Mouse (Mus musculus): Measurements from ENCODE around the gene Dalrd3. TPM values are rescaled to one million over a fixed set of nuclear protein-coding genes. Genes with fewer than 3 reads are reported as not detected.

The Dalrd3 gene
- polyA plus RNA-seq, 1 experiment from 2014 or later, result 127 TPM

- H3K27me3 ChIP-seq (ENCODE audit: insufficient read depth, low read length), result no peaks in the 10 kb centered on the region
- peak within 1 kb of the TSS; percentile 98 for H3K4me2 ChIP-seq
- no peaks in the 10 kb centered on the region for H3K9me3 ChIP-seq (ENCODE audit: low read depth, low read length)
- DNase-seq (peak; percentile 98), ATAC-seq (ENCODE audit: insufficient read depth) (peak; percentile 81)
- H3K4me1 ChIP-seq (ENCODE audit: insufficient read depth), result peaks cover 17% of the 10 kb centered on the region
- TF ChIP-seq CTCF (IDR thresholded peaks at IDR 0.05; ENCODE audit: low read depth), result peak; percentile 97
- peak within 1 kb of the TSS; percentile 70 for H3K4me3 ChIP-seq (ENCODE audit: low read depth, low read length)
- WGBS, result under 1% methylated on average over 70 of the region's 73 CpGs
- H3K9ac ChIP-seq, result peak within 1 kb of the TSS; percentile 75
- H3K36me3 ChIP-seq (ENCODE audit: insufficient read depth), result peaks cover 51% of the 10 kb centered on the region
- H3K27ac ChIP-seq (ENCODE audit: low read depth), result peak within 1 kb of the TSS; percentile 91
These were observed 2.6 kb upstream of the Dalrd3 start, which contains the start of gene Ndufaf3 for GRCm38 (mm10) chr9:108566815-108567776. TSS of gene Ndufaf3 (minus strand) at chr9:108567434.

GRCm38 (mm10) chr9:108567931-108568419, 1.7 kb upstream of the Dalrd3 start:
- ATAC-seq (ENCODE audit: insufficient read depth), result no peak
- TF ChIP-seq CTCF (IDR thresholded peaks at IDR 0.05; ENCODE audit: low read depth), result no peak
- 12% methylated on average over 18 of the region's 18 CpGs for WGBS
- Histone ChIP-seq H3K4me3 (ENCODE audit: low read depth, low read length) (peak overlapping the region; percentile 70), H3K36me3 (ENCODE audit: insufficient read depth) (peaks cover 54% of the 10 kb centered on the region), H3K4me1 (ENCODE audit: insufficient read depth) (peaks cover 17% of the 10 kb centered on the region), H3K27me3 (ENCODE audit: insufficient read depth, low read length) (no peaks in the 10 kb centered on the region), H3K27ac (ENCODE audit: low read depth) (peak overlapping the region; percentile 91), H3K9me3 (ENCODE audit: low read depth, low read length) (no peaks in the 10 kb centered on the region), H3K9ac (peak overlapping the region; percentile 75), H3K4me2 (peak overlapping the region; percentile 98)
- DNase-seq, result no peak

GRCm38 (mm10) chr9:108568511-108568921, 1.2 kb upstream of the Dalrd3 start:
- WGBS, result 76% methylated on average over 17 of the region's 17 CpGs
- H3K9ac ChIP-seq, result peak overlapping the region; percentile 75; the same call in 1 of the 2 replicates
- H3K4me3 ChIP-seq (ENCODE audit: low read depth, low read length), result peak overlapping the region; percentile 70
- no peak for TF ChIP-seq CTCF (IDR thresholded peaks at IDR 0.05; ENCODE audit: low read depth)
- peak overlapping the region; percentile 98 for H3K4me2 ChIP-seq
- ATAC-seq (ENCODE audit: insufficient read depth) (no peak), DNase-seq (no peak)
- H3K9me3 ChIP-seq (ENCODE audit: low read depth, low read length), result no peaks in the 10 kb centered on the region
- no peaks in the 10 kb centered on the region for H3K27me3 ChIP-seq (ENCODE audit: insufficient read depth, low read length)
- H3K36me3 ChIP-seq (ENCODE audit: insufficient read depth), result peaks cover 54% of the 10 kb centered on the region
- H3K4me1 ChIP-seq (ENCODE audit: insufficient read depth), result peaks cover 17% of the 10 kb centered on the region
- H3K27ac ChIP-seq (ENCODE audit: low read depth), result 0 out of 2 replicates have a peak overlapping the region, but pooled peaks have one; percentile 91

- peak overlapping the region; percentile 72 for H3K4me3 ChIP-seq (ENCODE audit: low read depth, low read length)
- peak; percentile 82 for TF ChIP-seq CTCF (IDR thresholded peaks at IDR 0.05; ENCODE audit: low read depth)
- H3K27ac ChIP-seq (ENCODE audit: low read depth), result peak overlapping the region; percentile 58
- peak; percentile 12; the same call in 1 of the 2 replicates for ATAC-seq (ENCODE audit: insufficient read depth)
- peaks cover 17% of the 10 kb centered on the region for H3K4me1 ChIP-seq (ENCODE audit: insufficient read depth)
- WGBS, result 2% methylated on average over 40 of the region's 40 CpGs
- H3K9me3 ChIP-seq (ENCODE audit: low read depth, low read length), result no peaks in the 10 kb centered on the region
- H3K36me3 ChIP-seq (ENCODE audit: insufficient read depth), result peaks cover 57% of the 10 kb centered on the region
- DNase-seq, result peak; percentile 92
- peak overlapping the region; percentile 62 for H3K9ac ChIP-seq
- peak overlapping the region; percentile 100 for H3K4me2 ChIP-seq
- H3K27me3 ChIP-seq (ENCODE audit: insufficient read depth, low read length), result no peaks in the 10 kb centered on the region
These were observed 666 bp downstream of the Dalrd3 start for GRCm38 (mm10) chr9:108570207-108570896.

- no peak overlapping the region for H3K9ac ChIP-seq
- no peak overlapping the region for H3K4me3 ChIP-seq (ENCODE audit: low read depth, low read length)
- no peak overlapping the region for H3K27ac ChIP-seq (ENCODE audit: low read depth)
- peaks cover 17% of the 10 kb centered on the region for H3K4me1 ChIP-seq (ENCODE audit: insufficient read depth)
- H3K36me3 ChIP-seq (ENCODE audit: insufficient read depth), result peaks cover 60% of the 10 kb centered on the region
- ATAC-seq (ENCODE audit: insufficient read depth), result no peak
- WGBS, result 91% methylated on average over 16 of the region's 16 CpGs
- no peak for TF ChIP-seq CTCF (IDR thresholded peaks at IDR 0.05; ENCODE audit: low read depth)
- no peak for DNase-seq
- no peaks in the 10 kb centered on the region for H3K9me3 ChIP-seq (ENCODE audit: low read depth, low read length)
- no peak overlapping the region for H3K4me2 ChIP-seq
- H3K27me3 ChIP-seq (ENCODE audit: insufficient read depth, low read length), result no peaks in the 10 kb centered on the region
These were observed 1.8 kb downstream of the Dalrd3 start for GRCm38 (mm10) chr9:108571401-108571973.

GRCm38 (mm10) chr9:108572321-108572720, 2.6 kb downstream of the Dalrd3 start:
- 71% methylated on average over 10 of the region's 10 CpGs for WGBS
- Histone ChIP-seq H3K9ac (no peak overlapping the region), H3K27me3 (ENCODE audit: insufficient read depth, low read length) (no peaks in the 10 kb centered on the region), H3K36me3 (ENCODE audit: insufficient read depth) (peaks cover 63% of the 10 kb centered on the region), H3K4me3 (ENCODE audit: low read depth, low read length) (no peak overlapping the region), H3K4me1 (ENCODE audit: insufficient read depth) (peaks cover 23% of the 10 kb centered on the region), H3K27ac (ENCODE audit: low read depth) (no peak overlapping the region), H3K4me2 (no peak overlapping the region), H3K9me3 (ENCODE audit: low read depth, low read length) (no peaks in the 10 kb centered on the region)
- ATAC-seq (ENCODE audit: insufficient read depth) (no peak), DNase-seq (no peak)
- TF ChIP-seq CTCF (IDR thresholded peaks at IDR 0.05; ENCODE audit: low read depth), result no peak
